Mouse (Mus musculus) ovary, postnatal 36 days (tissue): ENCODE results near the gene Dnmbp.

Experiments
- DNase-seq: peaks from one replicate; pipeline ENCODE4 v3.0.0; 2022; ENCODE audit warnings: low spot score, mixed read lengths

Gene Dnmbp

GRCm38 (mm10) chr19:43949111-43949810, 9.3 kb upstream of the Dnmbp start:
- DNase-seq = no peak

- no peak for DNase-seq
Measured at GRCm38 (mm10) chr19:43944566-43944965, 4.6 kb upstream of the Dnmbp start.

GRCm38 (mm10) chr19:43943076-43943475, 3.1 kb upstream of the Dnmbp start:
- DNase-seq = no peak

GRCm38 (mm10) chr19:43939171-43939768, 721 bp downstream of the Dnmbp start:
- DNase-seq = no peak

- no peak for DNase-seq
Measured at GRCm38 (mm10) chr19:43938355-43938754, 1.6 kb downstream of the Dnmbp start.

- no peak for DNase-seq
Measured at GRCm38 (mm10) chr19:43930926-43931325, 9.1 kb downstream of the Dnmbp start.

- no peak for DNase-seq
Measured at GRCm38 (mm10) chr19:43930366-43930765, 9.6 kb downstream of the Dnmbp start.

- no peak for DNase-seq
Measured at GRCm38 (mm10) chr19:43929869-43930268, 10.1 kb downstream of the Dnmbp start.

- DNase-seq = no peak
Measured at GRCm38 (mm10) chr19:43927967-43928366, 12.0 kb downstream of the Dnmbp start.

- no peak for DNase-seq
Measured at GRCm38 (mm10) chr19:43927057-43927456, 12.9 kb downstream of the Dnmbp start.

GRCm38 (mm10) chr19:43926141-43926987, 13.6 kb downstream of the Dnmbp start:
- no peak for DNase-seq

- no peak for DNase-seq
Measured at GRCm38 (mm10) chr19:43924361-43924760, 15.6 kb downstream of the Dnmbp start.

- no peak for DNase-seq
Measured at GRCm38 (mm10) chr19:43922963-43923362, 17.0 kb downstream of the Dnmbp start.

GRCm38 (mm10) chr19:43921410-43921809, 18.6 kb downstream of the Dnmbp start:
- no peak for DNase-seq

- DNase-seq = no peak
Measured at GRCm38 (mm10) chr19:43920453-43921300, 19.3 kb downstream of the Dnmbp start.

- DNase-seq = no peak
Measured at GRCm38 (mm10) chr19:43919841-43920240, 20.1 kb downstream of the Dnmbp start.

GRCm38 (mm10) chr19:43918834-43919233, 21.2 kb downstream of the Dnmbp start:
- no peak for DNase-seq

GRCm38 (mm10) chr19:43917763-43918162, 22.2 kb downstream of the Dnmbp start:
- DNase-seq = no peak

GRCm38 (mm10) chr19:43917406-43917691, 22.6 kb downstream of the Dnmbp start:
- DNase-seq = no peak

GRCm38 (mm10) chr19:43916586-43917405, 23.2 kb downstream of the Dnmbp start:
- no peak for DNase-seq

- DNase-seq = no peak
Measured at GRCm38 (mm10) chr19:43915431-43915830, 24.6 kb downstream of the Dnmbp start.
